Mouse (Mus musculus) heart, adult 11 months (tissue): ENCODE results near the gene Tmem207.
A peak's percentile ranks its signal among the peaks of the same experiment; 100 is the strongest.
"Not testable (repeated sequence)": the region's sequence is repeated elsewhere in the genome, so short reads cannot be mapped to it uniquely, and the experiment has no call there.

Experiments
- DNase-seq: peaks from one replicate; pipeline ENCODE4 v3.0.0; 2022

The Tmem207 gene

DNA sequence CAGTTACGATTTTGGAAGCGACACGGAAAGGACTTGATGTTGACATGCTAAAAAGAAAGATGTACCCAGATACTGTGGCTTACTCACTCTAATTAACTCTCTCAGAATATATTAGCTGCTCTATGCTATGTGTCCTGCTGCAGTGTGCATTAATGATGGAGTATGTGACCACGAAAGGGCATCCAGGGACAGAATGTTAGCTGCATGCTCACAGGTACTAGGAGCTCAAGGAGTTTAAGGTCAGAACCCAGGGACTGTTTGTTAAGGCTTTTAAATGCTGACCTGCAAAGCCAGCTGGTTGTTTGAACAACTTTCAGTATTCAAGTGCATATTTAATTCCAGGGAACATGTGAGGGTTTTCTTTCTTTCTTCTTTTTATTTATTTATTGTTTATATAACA is at the start of gene Tmem207:
Tmem207 (minus strand) TSS at position 101 of the 400 bp plus-strand sequence.
- DNase-seq, result no peak

DNA sequence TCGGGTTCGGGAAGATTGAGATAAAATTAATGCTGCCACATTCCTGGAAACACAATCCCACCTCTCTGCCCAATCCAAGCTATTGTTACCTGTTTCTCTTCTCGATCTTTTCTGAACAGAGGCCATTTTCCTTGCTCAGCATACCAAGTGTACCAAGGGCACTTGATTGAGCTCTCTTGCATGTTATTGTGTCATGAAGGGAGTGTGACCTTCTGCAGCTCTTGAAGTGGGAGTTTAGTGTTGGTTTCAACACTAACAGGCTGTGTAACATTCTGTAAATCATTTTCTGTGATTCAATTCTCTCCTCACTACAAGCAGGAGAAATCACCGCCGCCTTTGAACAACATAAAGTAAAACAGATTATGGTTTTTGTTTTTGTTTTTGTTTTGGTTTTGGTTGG is 47.6 kb upstream of the Tmem207 start:
- no peak for DNase-seq

GRCm38 (mm10) chr16:26571836-26572235 is 45.3 kb upstream of the Tmem207 start:
- no peak for DNase-seq

DNA sequence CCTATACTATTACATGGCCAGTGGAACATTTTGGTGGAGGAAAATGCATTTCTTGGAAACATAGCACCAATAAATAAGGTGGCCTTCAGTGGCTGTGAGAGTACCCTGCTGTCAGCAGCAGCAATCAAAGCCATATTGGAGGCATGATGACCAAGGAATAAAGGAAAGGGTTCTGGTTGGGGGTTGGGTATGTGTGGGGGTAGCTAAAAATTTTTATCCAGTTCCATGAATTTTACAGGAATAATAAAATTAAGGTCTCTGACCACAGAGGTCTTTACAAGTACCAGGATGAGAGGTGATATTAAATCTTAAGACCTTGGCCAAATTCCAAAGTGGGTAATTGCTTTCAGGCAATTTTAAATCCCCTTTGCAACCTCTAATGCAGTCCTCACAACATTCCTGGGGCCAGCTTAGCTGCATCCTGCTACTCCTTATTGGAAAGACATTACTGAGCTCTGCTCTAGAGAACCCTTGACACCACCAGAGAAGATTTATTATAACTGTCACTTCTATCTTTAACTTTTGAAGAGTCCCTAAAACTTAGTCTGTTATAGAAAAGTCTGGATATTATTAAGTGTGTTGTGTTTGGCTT is 42.9 kb upstream of the Tmem207 start:
- no peak for DNase-seq

- no peak for DNase-seq
Observed at GRCm38 (mm10) chr16:26562771-26563170, 36.2 kb upstream of the Tmem207 start.

DNA sequence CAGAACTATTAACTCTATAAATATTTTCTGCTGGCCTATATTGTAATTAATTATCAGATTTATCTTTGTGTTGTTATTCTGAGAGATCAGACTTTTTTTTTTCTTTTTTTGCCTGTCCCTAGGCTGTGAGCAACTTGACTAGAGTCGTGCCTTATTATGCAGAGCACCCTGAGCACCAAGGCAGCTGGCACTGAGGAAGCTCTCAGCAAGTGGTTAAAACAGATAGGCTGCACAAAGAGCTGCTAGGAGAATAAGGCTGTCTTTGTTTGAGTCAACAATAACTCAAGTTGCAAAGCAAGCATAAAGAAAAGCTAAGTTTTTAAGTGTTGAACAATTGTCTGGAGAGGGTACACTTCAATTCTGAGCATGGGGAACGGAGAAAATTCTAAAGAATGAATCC is 35.2 kb upstream of the Tmem207 start:
- no peak for DNase-seq

- no peak for DNase-seq
Observed at GRCm38 (mm10) chr16:26558797-26559196, 32.2 kb upstream of the Tmem207 start.

- no peak for DNase-seq
Observed at GRCm38 (mm10) chr16:26552234-26552633, 25.7 kb upstream of the Tmem207 start.

- no peak for DNase-seq
Observed at GRCm38 (mm10) chr16:26549221-26549620, 22.7 kb upstream of the Tmem207 start.

DNA sequence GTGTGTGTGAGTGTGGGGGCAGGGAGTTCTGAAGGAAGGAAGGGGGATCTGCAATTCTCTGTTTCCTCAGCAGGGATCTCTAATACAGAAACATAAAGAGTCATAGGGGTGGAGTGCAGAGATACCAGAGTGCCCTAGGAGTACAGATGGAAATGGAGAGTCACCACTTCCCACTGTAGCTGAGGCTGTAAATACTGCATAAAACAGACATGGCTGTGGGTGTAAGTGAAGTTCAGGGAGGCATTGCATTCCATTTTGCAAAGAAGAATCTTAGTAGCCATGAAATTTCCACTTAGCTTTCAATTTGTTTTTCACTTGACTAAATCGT is 20.3 kb upstream of the Tmem207 start:
- DNase-seq, result no peak

DNA sequence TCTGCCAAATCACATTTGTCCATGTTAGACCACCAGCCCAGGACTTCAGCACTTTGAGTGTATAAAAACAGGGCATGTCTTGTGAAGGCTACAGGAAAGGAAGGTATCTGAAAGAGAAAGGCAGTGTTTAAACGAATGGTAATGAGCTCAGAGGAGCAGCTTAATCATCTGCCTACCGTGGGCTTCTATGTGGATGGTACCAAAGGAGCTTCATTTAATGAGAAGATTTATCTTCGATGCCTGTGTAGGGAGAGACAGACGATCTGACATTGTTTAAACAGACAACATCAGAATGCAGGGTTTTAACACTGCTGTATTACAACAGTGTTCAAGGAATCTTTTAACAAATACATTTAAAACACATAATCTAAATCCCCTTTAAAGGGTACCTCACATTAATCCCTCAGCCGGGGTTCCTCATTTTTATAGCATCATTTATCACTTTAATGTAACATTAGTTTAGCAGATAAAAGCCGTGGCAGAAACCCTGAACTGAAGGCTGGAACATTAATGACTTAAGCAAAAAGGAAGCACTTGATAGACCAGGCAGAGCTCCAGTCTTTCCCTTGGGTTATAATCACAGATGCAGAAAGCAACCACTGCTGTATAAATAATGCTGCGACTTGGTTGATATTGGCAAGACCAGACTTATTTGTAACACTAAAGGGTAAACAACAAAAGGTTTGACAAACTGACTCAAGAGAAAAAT is 19.8 kb upstream of the Tmem207 start:
- no peak for DNase-seq

- DNase-seq, result no peak
Observed at GRCm38 (mm10) chr16:26532287-26532686, 5.7 kb upstream of the Tmem207 start.

DNA sequence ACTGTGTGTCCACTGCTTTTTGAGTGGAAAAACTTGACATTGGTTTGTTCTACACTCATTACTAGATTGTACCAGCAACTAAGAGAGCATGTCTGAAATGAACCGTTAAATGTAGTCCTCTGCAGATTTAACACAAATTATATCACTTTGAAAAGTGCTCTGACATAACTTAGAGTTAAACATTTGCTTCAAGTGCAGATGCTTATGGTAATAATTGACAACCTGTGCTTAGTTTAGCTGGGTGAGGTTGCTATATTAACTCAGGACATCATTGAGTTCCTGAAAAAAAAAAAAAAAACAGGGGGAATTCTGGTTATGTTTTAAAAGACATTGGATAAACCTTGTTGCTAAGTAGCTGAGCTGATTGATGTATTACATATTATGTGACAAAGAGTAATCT is 3.9 kb upstream of the Tmem207 start:
- DNase-seq, result no peak

GRCm38 (mm10) chr16:26527931-26528666 is 1.5 kb upstream of the Tmem207 start:
- DNase-seq, result no peak

GRCm38 (mm10) chr16:26525832-26526231 is 737 bp downstream of the Tmem207 start:
- no peak for DNase-seq

- DNase-seq, result no peak
Observed at GRCm38 (mm10) chr16:26519596-26519995, 7.0 kb downstream of the Tmem207 start.

DNA sequence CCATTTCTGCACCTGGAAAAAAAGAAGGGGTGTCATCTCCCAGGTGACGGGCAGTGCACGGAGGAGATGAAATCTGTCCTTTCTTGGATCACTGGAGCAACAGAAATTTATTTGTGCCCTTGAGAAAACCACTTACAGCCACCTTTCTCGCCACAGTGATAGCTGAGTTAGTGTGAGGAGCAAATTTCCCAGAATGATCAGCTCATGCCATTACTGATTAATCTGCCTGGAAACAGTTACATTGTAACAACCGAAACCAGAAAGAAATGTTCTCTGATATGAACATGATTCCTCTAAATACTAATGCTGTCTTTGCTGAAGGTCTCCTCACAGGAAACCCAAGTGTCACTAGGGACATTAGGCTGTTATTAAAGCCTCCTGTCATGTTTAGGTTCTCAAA is 21.6 kb downstream of the Tmem207 start:
- no peak for DNase-seq

DNA sequence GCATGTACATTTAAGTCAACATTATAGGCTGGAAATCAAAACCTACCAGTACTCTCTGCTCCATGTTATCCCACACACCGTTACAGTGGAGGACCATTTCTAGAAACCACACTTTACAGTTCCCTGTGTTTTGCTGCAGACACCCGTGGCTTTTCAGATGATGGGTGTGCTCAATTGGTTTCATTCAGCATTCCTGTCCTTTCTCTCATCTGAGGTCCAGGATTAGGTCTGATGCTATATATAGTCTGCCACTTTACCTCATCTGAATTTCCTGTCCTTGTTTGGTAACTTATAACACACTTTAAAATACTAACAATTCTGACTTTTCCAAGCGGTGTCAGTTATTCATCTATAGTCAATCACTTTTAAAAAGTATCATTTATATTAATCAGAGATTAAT is 25.8 kb downstream of the Tmem207 start:
- no peak for DNase-seq

- not testable (repeated sequence) for DNase-seq
Observed at GRCm38 (mm10) chr16:26499705-26500104, 26.9 kb downstream of the Tmem207 start.

GRCm38 (mm10) chr16:26495721-26496120 is 30.8 kb downstream of the Tmem207 start:
- no peak for DNase-seq

- DNase-seq, result no peak
Observed at GRCm38 (mm10) chr16:26471254-26471653, 55.3 kb downstream of the Tmem207 start.

DNA sequence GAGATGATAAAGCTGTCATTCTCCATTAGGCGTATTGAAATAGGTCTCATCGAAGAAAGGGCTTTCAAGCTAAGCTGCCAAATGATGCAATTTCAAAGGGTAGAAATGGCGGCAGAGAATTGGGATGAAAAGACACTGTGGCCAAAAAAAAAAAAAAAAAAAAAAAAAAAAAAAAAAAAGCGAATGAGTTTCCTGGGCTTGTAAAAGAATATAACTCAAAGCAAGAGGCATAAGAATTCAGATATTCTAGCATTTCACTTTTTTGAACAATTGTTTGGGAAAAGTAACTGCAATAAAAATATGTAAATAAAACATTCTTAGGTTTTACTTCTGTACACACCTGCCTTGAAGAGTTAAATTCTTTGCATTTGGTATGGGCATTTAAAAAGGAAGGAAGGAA is 60.0 kb downstream of the Tmem207 start:
- no peak for DNase-seq

- DNase-seq, result peak; percentile 76
Observed at GRCm38 (mm10) chr16:26462835-26463234, 63.7 kb downstream of the Tmem207 start, which contains the start of gene Cldn16. TSS of gene Cldn16 (plus strand) at chr16:26463135.

- DNase-seq, result no peak
Observed at GRCm38 (mm10) chr16:26456182-26456581, 70.4 kb downstream of the Tmem207 start.
